ENCODE assay signal across 8 mouse cellular contexts in the genomic region with DNA sequence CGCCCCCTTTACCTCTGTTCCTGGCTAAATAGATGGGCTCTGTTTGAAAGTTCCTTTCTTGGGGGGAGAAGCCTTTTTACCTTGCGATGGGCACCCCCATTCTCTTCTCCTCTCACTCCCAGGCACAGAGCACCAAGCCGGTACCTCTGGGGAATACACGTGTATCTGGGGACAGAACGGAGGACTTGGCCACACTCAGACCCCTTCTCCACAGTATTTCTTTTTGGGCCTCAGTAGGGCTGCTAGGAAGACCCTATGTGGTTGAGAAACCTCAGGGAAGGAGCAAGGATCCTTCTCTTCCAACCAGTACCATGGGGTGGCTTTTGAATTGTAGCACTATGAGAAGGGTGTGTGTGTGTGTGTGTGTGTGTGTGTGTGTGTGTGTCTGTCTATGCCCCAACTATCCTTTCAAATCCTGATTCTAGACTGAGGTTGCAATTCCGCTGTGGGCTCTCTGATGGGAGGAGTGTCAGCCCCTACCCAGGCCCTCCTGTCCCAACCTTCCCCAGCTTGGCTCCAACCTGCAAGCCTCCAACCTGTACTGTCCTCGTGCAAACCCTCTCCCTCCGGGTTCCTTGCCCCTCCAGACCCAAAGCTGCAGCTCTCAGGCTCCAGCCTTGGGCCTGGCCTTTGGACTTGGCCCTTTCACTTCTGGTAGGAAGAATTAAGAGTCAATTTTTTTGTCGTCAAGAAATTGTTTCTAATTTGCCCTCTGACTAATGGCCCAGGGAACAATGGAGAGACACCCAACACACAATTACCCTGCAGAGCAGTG. TPM values are rescaled to one million over a fixed set of nuclear protein-coding genes. Genes with fewer than 3 reads are reported as not detected.
DNase-seq lines count a peak whose midpoint lies in the region; ATAC-seq and TF ChIP-seq lines count a peak whose summit lies in the region.

No protein-coding gene starts in this region.

- WGBS in forebrain, embryonic 12.5 days: 40% methylated on average over 9 of the region's 9 CpGs
- 32% methylated on average over 9 of the region's 9 CpGs for WGBS in intestine, postnatal 0 days
- WGBS in midbrain, postnatal 0 days: 44% methylated on average over 9 of the region's 9 CpGs

- peaks cover 78% of the 10 kb centered on the region for H3K4me1 ChIP-seq in forebrain, embryonic 12.5 days
- peaks cover 46% of the 10 kb centered on the region for H3K4me1 ChIP-seq in intestine, postnatal 0 days (replicated peaks; ENCODE audit: control insufficient read depth, insufficient read depth, low read length)
- peaks cover 58% of the 10 kb centered on the region for H3K4me1 ChIP-seq in midbrain, postnatal 0 days (ENCODE audit: insufficient read depth, low read length)

- H3K27ac ChIP-seq in left cerebral cortex, adult 2 months: peak overlapping the region; percentile 69
- peak overlapping the region; percentile 99 for H3K27ac ChIP-seq in forebrain, embryonic 12.5 days
- H3K27ac ChIP-seq in intestine, postnatal 0 days (ENCODE audit: low read depth, low read length): peak overlapping the region; percentile 47; the same call in 1 of the 2 replicates
- H3K27ac ChIP-seq in midbrain, postnatal 0 days (ENCODE audit: low read depth, low read length): peak overlapping the region; percentile 32; the same call in 1 of the 2 replicates

- H3K36me3 ChIP-seq in forebrain, embryonic 12.5 days (replicated peaks): 0 out of 2 replicates have a peak, but pooled peaks cover 4% of the 10 kb centered on the region
- no peaks in the 10 kb centered on the region for H3K36me3 ChIP-seq in intestine, postnatal 0 days (ENCODE audit: control insufficient read depth, insufficient read depth)
- no peaks in the 10 kb centered on the region for H3K36me3 ChIP-seq in midbrain, postnatal 0 days (ENCODE audit: insufficient read depth, low read length)

- H3K27me3 ChIP-seq in forebrain, embryonic 12.5 days: peaks cover 7% of the 10 kb centered on the region; the same call in 1 of the 2 replicates
- no peaks in the 10 kb centered on the region for H3K27me3 ChIP-seq in intestine, postnatal 0 days (replicated peaks; ENCODE audit: control insufficient read depth, insufficient read depth, low read length)
- no peaks in the 10 kb centered on the region for H3K27me3 ChIP-seq in midbrain, postnatal 0 days (ENCODE audit: insufficient read depth, low read length)

- no peak overlapping the region for H3K4me3 ChIP-seq in left cerebral cortex, adult 2 months
- peak overlapping the region; percentile 95 for H3K4me3 ChIP-seq in forebrain, embryonic 12.5 days (replicated peaks)
- peak overlapping the region; percentile 82; the same call in 1 of the 2 replicates for H3K4me3 ChIP-seq in intestine, postnatal 0 days (ENCODE audit: low read depth, low read length)
- peak overlapping the region; percentile 97; the same call in 1 of the 2 replicates for H3K4me3 ChIP-seq in midbrain, postnatal 0 days (ENCODE audit: low read depth, low read length)

- TF ChIP-seq CTCF in left cerebral cortex, adult 2 months (IDR thresholded peaks at IDR 0.05): no peak
- no peak for TF ChIP-seq CTCF in intestine, postnatal 0 days (IDR thresholded peaks at IDR 0.05; ENCODE audit: low read depth)
- no peak for TF ChIP-seq CTCF in midbrain, postnatal 0 days (IDR thresholded peaks at IDR 0.05)

- no peak for DNase-seq in left cerebral cortex, adult 2 months (ENCODE audit: extremely low spot score in 1 of 2, low spot score in 2 of 2)
- no peak for DNase-seq in left cerebral cortex, adult 18-20 months (ENCODE audit: low spot score in 2 of 2)
- no peak for DNase-seq in midbrain, postnatal 0 days (ENCODE audit: low spot score)
- DNase-seq in adipocyte (ENCODE audit: low spot score): no peak
- DNase-seq in embryo, embryonic 11 days: no peak
- DNase-seq in left cerebral cortex, adult 9 months (ENCODE audit: low spot score in 2 of 2): no peak

- intact Hi-C loops in left cerebral cortex, adult 2 months (cut with DNase I): no loop called here

- H3K9me3 ChIP-seq in forebrain, embryonic 12.5 days: no peaks in the 10 kb centered on the region
- H3K9me3 ChIP-seq in intestine, postnatal 0 days (ENCODE audit: control insufficient read depth): no peaks in the 10 kb centered on the region
- H3K9me3 ChIP-seq in midbrain, postnatal 0 days (ENCODE audit: low read length): no peaks in the 10 kb centered on the region

- H3K4me2 ChIP-seq in forebrain, embryonic 12.5 days: peak overlapping the region; percentile 93
- H3K4me2 ChIP-seq in intestine, postnatal 0 days (replicated peaks; ENCODE audit: low read depth): peak overlapping the region; percentile 97
- peak overlapping the region; percentile 78 for H3K4me2 ChIP-seq in midbrain, postnatal 0 days (ENCODE audit: low read depth, low read length, poor library complexity, severe bottlenecking)

- ATAC-seq in forebrain, embryonic 12.5 days (ENCODE audit: low FRiP score): no peak
- ATAC-seq in intestine, postnatal 0 days: no peak
- ATAC-seq in midbrain, postnatal 0 days (ENCODE audit: low FRiP score): no peak

- peak overlapping the region; percentile 99 for H3K9ac ChIP-seq in forebrain, embryonic 12.5 days
- H3K9ac ChIP-seq in intestine, postnatal 0 days (ENCODE audit: low read depth, low read length): peak overlapping the region; percentile 19; the same call in 1 of the 2 replicates
- H3K9ac ChIP-seq in midbrain, postnatal 0 days (replicated peaks; ENCODE audit: low read length, poor library complexity, severe bottlenecking): peak overlapping the region; percentile 100; the same call in 1 of the 2 replicates

RNA-seq across cellular contexts. Expression of a gene that starts 4.4 kb away (rescaled TPM):
- 10 to 100 TPM; 20.6 to 21.3 TPM for total RNA-seq in left cerebral cortex, adult 2 months (2021)
- total RNA-seq in left cerebral cortex, adult 18-20 months (2021): 10 to 100 TPM; 18.8 to 19.0 TPM
- polyA plus RNA-seq in forebrain, embryonic 12.5 days (2016; fragmentation: Nextera tagmentation; extraction: Ambion mirVana): 23.5 and 24.0 TPM in 2 replicates
- 3.1 and 4.2 TPM in 2 replicates for polyA plus RNA-seq in intestine, postnatal 0 days (2015; fragmentation: Nextera tagmentation; extraction: Ambion mirVana)
- total RNA-seq in midbrain, postnatal 0 days (2014; rRNA removed): 39.9 and 49.8 TPM in 2 replicates
- polyA plus RNA-seq in midbrain, postnatal 0 days (2015; fragmentation: Nextera tagmentation; extraction: Ambion mirVana): 5.9 and 9.5 TPM in 2 replicates

Comparison
In these comparisons a context has a peak if more than half of its experiments do, and no peak if none do; other contexts are left out.
1. H3K27ac ChIP-seq: peak in every context shown above with its lines; median percentile 99 in forebrain, embryonic 12.5 days; 69 in left cerebral cortex, adult 2 months; 47 in intestine, postnatal 0 days; 32 in midbrain, postnatal 0 days.
2. H3K9ac ChIP-seq: peak in every context shown above with its lines; median percentile 100 in midbrain, postnatal 0 days; 99 in forebrain, embryonic 12.5 days; 19 in intestine, postnatal 0 days.